Mouse (Mus musculus) T-cell, adult 2 months (primary cell): ENCODE data around the gene Gm8020.
"Not testable (repeated sequence)": the region's sequence is repeated elsewhere in the genome, so short reads cannot be mapped to it uniquely, and the experiment has no call there.

Experiments
- DNase-seq: peaks from one replicate; pipeline ENCODE4 v3.0.0; 2022; ENCODE audit warnings: low spot score

Gene Gm8020

DNA sequence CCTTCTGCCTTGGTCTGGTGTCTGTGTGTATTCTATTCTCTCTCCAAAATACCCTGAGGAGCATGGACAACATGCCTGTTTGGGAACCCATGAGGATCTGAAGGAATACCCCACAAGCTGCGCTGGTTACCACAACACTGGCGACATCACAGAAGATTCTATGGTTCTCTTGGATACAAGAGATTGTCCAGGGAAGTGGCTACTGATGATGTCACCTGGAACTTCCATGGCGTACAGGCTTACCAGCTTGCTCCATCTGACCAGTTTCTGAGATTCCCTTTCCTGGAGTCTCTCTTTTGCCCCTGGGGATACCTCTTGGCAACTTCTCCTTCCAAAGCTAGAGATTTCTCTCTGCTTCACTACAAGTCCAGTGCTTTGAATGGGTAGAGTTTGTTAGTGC, at the start of gene Gm8020:
TSS of gene Gm8020 (minus strand) at position 101 of the 400 bp plus-strand sequence.
- not testable (repeated sequence) for DNase-seq

DNA sequence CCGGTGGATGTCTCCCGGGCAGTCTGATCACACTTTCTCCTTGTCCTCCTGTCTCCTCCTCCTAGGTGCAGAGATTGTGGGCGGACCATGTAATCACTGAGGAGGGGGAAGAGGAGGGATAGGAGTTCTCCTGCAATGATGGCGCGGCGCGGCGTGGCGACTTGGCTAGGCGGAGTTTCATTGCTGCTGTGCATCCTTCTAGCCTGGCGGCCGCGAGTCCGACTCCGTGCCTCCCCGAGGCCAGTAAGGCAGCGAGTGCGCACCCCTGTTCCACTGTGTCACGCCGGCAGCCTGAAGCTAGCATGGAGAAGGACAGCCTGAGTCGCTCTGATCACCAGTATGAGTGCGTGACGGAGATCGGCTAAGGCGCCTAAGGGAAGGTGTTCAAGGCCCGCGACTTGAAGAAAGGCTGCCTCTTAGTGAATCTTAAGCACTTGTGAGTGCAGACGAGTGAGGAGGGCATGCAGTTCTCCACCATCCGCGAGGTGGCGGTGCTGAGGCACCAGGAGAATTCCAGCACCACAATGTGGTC, 41.1 kb upstream of the Gm8020 start:
- not testable (repeated sequence) for DNase-seq

DNA sequence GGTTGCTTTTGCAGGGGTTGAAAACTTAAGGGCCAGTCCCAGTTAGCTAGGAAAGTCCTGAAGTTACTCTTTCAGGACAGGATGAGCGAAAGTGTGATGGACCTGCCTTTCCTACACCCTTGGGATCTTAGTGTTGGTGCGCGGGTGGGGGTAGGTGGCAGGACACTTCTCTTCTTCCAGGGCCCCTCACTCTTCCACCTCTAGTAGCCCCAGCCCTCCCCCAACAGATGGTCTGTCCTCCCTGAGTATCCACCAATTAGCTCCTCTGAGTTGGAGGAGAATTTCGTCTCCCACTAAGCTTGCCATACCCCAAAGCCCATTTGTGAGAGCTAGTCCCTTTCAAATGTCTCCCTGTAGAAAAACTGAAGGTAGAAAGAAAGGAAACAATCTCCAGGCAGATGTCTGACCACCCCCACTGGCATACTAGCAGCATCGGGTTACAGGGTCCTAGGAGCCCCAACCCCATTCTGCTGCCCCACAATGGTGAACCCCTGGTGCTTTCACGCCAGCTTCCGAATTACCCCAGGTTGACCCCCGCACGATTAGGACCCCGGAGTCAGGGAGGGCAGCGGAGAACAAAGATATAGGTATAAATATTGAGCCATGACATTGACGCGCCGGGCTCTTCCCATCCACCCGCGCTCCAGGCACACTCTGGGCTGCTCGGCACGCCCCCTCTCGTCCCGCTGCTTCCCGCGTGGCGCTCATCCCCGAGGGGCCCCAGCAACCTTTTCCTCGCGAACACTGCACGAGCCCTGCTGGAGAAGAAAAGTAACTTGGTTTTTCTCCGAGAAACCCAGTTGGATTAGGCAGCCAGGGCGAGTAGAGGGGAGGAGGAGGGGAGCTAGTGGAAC, 40.4 kb upstream of the Gm8020 start:
- not testable (repeated sequence) for DNase-seq

DNA sequence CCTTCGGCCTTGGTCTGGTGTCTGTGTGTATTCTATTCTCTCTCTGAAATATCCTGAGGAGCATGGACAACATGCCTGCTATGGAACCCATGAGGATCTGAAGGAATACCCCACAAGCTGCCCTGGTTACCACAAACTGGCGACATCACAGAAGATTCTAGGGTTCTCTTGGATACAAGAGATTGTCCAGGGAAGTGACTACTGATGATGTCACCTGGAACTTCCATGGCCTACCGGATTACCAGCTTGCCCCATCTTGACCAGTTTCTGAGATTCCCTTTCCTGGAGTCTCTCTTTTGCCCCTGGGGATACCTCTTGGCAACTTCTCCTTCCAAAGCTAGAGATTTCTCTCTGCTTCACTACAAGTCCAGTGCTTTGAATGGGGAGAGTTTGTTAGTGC, 22.0 kb upstream of the Gm8020 start, which contains the start of gene Gm8024:
TSS of gene Gm8024 (minus strand) at position 101 of the 400 bp plus-strand sequence.
- DNase-seq = not testable (repeated sequence)

DNA sequence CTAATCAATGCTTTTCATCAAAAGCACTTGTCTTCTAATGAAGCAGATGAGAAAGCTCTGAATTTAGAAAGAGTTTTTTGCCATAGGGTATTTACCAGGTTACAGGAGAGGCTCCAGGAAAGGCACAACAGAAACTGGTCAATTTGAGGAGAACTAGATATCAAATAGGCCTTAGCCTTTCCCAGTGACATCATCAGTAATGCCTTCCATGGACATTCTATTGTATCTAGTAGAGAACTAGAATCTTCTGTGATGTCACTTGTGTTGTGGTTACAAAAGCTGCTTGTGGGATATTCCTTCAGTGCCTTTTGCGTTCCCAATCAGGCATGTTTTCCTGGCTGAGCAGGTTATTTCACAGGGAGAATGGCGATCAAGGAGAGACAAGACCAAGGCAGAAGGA, 38.6 kb downstream of the Gm8020 start, which contains the start of gene Gm8011:
TSS of gene Gm8011 (plus strand) at position 301 of the 400 bp plus-strand sequence.
- DNase-seq = not testable (repeated sequence)
